Mouse (Mus musculus) fat pad, adult 2 months (tissue): Measurements from ENCODE around the gene Olfr109.

ENCODE experiments used
- DNase-seq: peaks from one replicate; pipeline ENCODE4 v3.0.0-alpha.2; 2011; ENCODE audit warnings: low read depth, low spot score; ENCODE audit errors: extremely low read depth

Gene Olfr109

GRCm38 (mm10) chr17:37458616-37459015, at the start of gene Olfr109:
TSS of gene Olfr109 (plus strand) at chr17:37458916.
- no peak for DNase-seq

DNA sequence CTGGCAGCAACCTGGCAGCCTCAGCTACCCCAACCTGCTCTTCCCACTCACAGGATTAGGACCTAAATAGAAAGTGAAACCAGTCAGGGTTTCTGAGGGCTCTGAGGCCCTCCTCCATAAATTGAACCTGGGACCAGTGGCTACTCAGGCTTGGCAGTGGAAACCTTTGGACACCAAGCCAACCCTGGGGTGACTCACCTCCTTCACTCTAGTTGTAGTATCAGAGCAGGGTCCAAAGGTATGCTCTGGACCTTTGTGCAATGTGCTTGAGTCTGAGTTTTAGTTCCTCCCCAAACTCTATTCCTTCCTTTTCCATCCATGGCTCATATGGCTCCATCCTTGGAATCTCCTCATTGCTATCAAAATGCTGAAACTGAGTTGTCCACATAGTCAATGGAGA, 45.3 kb upstream of the Olfr109 start:
- DNase-seq, result no peak

GRCm38 (mm10) chr17:37445180-37445579, 13.5 kb upstream of the Olfr109 start, which contains the start of gene Olfr108:
TSS of gene Olfr108 (plus strand) at chr17:37445480.
- no peak for DNase-seq

GRCm38 (mm10) chr17:37483452-37483851, 24.7 kb downstream of the Olfr109 start, which contains the start of gene H2-M2:
TSS of gene H2-M2 (minus strand) at chr17:37483552.
- DNase-seq, result no peak

GRCm38 (mm10) chr17:37491930-37492518, 33.3 kb downstream of the Olfr109 start, which contains the start of gene Olfr110:
TSS of gene Olfr110 (plus strand) at chr17:37492468.
- DNase-seq, result no peak

DNA sequence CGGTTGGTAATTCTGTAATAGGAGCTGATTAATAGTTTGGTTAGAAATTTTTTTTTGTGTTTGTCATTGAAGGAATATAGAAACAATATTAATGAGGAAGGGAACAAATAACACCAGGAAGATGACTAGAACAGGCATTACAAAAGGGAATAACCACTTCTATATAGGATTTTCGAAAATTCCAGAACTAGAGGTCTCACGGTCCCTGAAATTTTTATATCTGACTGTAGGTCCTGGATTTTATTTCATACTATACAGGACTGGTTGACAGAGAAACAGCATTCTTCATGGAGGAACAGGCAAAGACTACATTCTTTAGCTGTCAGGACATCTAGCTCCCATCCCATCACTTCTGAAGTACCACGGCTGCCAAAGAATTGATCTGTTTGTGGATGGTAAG, 49.0 kb downstream of the Olfr109 start, which contains the start of gene Olfr111:
TSS of gene Olfr111 (plus strand) at position 301 of the 400 bp plus-strand sequence.
- DNase-seq, result no peak
